Mouse (Mus musculus): ENCODE data around the gene Lcn4. TPM values are rescaled to one million over a fixed set of nuclear protein-coding genes. Genes with fewer than 3 reads are reported as not detected.

The Lcn4 gene
- polyA plus RNA-seq, 1 experiment: not detected

- DNase-seq (ENCODE audit: low read depth): no peak
Measured at GRCm38 (mm10) chr2:26634629-26635488, 36.2 kb downstream of the Lcn4 start.

DNA sequence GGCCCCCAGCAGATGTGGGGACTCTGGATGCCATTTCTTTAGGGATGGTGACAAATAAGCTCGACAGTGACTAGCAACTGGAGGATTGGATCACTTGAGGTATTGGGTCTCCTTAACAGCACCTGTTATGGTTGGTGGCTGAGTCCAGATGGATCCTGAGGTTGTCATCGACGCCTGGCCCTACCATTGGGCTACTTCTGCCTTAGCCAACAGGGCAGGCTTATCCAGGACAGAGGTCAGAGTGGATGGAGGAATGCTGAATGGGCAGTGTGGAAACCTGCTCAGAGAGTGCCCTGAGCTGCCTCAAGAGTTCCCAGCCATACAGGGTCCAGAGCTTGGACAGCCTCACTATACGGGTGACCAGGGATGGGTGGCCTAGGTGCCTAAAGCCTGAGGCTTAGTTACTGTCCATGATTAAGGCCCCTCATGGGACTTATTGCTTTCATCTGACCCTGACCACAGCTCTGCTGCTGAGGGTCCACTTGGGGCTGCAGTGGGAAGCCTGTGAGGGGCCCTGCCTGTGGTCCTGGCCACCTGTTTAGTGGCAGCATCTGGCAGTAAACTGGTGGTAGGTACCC, 37.0 kb downstream of the Lcn4 start:
- DNase-seq (ENCODE audit: low read depth): no peak

DNA sequence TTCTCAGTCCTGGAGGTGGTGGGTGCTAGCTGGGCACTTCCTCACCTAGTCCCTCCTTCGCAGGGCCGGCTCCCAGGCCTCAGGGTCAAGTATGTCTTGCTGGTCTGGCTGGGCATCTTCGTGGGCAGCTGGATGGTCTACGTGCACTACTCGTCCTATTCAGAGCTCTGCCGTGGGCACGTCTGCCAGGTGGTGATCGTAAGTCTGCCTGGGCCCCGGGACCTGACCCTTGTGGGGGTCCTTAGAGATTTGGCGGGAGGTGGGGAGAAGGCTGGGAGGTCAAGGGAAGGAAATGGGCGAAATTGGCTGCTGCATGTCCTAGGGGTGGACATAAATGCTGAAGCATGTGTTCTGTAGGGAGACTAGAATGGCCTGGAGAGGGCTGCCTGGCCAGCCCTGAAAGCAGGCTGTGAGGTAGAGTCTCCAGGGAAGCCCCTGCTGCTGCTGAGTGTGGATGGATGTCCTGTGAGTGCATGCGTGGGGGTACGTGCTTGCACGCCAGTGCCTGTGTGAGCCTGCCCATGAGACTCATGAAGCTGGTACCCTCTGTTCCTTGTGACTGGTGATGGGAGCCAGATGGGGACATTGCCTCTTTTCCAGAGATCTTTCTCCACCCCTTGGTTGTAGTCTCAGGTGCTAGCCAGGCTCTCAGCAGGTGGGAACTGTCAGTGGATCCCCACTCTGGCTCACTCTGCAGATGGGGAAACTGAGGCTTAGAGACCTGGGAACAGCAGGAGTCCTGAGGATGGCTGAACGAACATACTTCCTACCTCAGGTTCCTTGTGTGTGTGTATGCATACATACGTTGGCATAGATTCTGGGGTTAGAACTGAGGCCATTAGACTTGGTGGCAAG, 38.3 kb downstream of the Lcn4 start:
- DNase-seq (ENCODE audit: low read depth): no peak

DNA sequence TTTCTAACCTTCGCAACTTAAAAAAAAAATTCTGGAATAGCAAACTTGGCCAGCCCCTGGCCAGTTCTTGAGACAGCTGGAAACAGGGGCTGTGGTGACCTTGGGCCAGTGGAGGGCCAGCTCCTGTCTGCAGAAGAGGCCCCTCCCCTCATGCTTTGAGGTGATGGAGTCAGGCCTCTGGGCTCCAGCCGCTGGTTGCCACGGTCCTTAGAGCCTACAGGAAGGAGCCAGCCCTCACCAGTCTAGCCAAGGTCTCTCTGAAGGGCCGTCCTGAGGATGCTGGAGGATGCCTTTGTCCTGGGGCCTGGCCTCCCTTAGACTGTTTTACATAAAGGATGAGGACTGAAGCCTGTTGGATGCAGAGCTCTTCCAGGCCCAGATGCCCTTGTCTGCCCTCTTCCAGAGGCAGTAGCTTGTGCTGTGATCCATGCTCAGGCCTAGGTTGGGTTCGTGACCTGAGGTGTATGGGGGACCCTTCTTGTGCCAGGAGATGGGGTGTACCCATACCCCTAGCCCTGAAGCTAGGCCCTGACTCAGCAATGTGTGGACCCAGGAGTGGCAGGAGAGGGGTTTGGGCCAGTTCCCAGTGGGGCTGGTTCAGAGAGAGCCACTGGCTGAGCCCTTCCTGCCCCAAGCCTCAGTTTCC, 42.2 kb downstream of the Lcn4 start:
- no peak for DNase-seq (ENCODE audit: low read depth)

GRCm38 (mm10) chr2:26627921-26628739, 43.0 kb downstream of the Lcn4 start, which contains the start of gene Fam69b:
TSS of gene Fam69b (plus strand) at chr2:26628457.
- no peak for DNase-seq (ENCODE audit: low read depth)

DNA sequence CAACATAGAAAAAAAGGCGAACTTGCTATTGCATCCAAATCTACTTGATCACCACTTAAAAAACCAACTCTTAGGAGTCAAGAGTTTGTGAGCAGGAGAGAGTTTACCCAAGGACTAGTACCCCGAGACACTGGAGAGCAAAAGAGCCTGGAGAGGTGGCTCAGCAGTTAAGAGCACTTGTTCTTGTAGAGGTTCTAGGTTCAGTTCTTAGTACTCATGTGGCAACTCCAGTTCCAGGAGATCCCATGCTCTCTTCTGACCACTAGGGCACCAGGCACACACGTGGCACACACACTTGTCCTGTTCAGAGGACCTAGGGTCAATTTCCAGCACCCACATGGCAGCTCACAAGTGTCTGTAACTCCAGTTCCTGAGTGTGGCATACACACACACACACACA, 45.0 kb downstream of the Lcn4 start:
- DNase-seq (ENCODE audit: low read depth): no peak

- no peak for DNase-seq (ENCODE audit: low read depth)
Measured at GRCm38 (mm10) chr2:26625419-26625818, 45.7 kb downstream of the Lcn4 start.

GRCm38 (mm10) chr2:26622984-26623383, 48.1 kb downstream of the Lcn4 start:
- DNase-seq (ENCODE audit: low read depth): no peak

GRCm38 (mm10) chr2:26621246-26621645, 49.8 kb downstream of the Lcn4 start:
- DNase-seq (ENCODE audit: low read depth): peak; percentile 70

DNA sequence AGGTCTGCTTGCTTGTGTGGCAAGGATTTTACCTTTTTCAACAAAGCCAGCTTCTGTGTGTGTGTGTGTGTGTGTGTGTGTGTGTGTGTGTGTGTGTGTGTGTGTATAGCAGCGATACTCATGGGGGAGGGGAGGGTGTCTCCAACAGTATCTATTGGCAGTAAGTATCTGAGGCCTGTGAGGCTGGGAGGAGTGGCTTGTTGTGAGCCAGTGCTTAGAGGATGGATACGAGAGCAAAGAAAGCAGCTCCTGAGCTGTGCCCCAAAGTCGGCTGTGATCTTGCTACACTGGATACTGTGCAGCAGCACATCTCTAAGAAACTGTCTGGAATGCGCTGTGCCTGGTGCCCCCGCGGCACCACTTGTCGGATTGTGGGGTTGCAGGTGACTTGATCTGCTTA, 53.2 kb downstream of the Lcn4 start:
- DNase-seq (ENCODE audit: low read depth): no peak

Other genes with a start within 250 kb of the Lcn4 start
- gene Sec16a, start 226.1 kb downstream of the Lcn4 start, polyA plus RNA-seq (2012; rRNA removed): 115 and 122 TPM in 2 replicates
- 49.0 and 67.9 TPM in 2 replicates for gene Notch1, start 154.6 kb downstream of the Lcn4 start, polyA plus RNA-seq (2012; rRNA removed)
- gene Egfl7, start 91.3 kb downstream of the Lcn4 start, polyA plus RNA-seq (2012; rRNA removed): 321 and 444 TPM in 2 replicates
- gene Gm20532, start 84.6 kb downstream of the Lcn4 start, polyA plus RNA-seq (2012; rRNA removed): not detected in 2 replicates
- gene Agpat2, start 66.9 kb downstream of the Lcn4 start, polyA plus RNA-seq (2012; rRNA removed): 338 and 719 TPM in 2 replicates
- 24.7 and 33.7 TPM in 2 replicates for gene Fam69b, start 42.8 kb downstream of the Lcn4 start, polyA plus RNA-seq (2012; rRNA removed)
- 13.0 and 17.6 TPM in 2 replicates for gene Abo, start 193.7 kb upstream of the Lcn4 start, polyA plus RNA-seq (2012; rRNA removed)
- 11.4 and 14.5 TPM in 2 replicates for gene Surf6, start 231.6 kb upstream of the Lcn4 start, polyA plus RNA-seq (2012; rRNA removed)
- gene Med22, start 239.4 kb upstream of the Lcn4 start, polyA plus RNA-seq (2012; rRNA removed): 58.8 and 66.0 TPM in 2 replicates
- gene Rpl7a, start 239.5 kb upstream of the Lcn4 start, polyA plus RNA-seq (2012; rRNA removed): 845 and 916 TPM in 2 replicates
- gene Surf2, start 245.1 kb upstream of the Lcn4 start, polyA plus RNA-seq (2012; rRNA removed): 26.7 and 27.8 TPM in 2 replicates
- gene Surf1, start 245.2 kb upstream of the Lcn4 start, polyA plus RNA-seq (2012; rRNA removed): 63.5 and 64.5 TPM in 2 replicates